Mouse (Mus musculus) R1 (cell line): Measurements from ENCODE around the gene Wdr5b.

Experiments used
- DNase-seq: peaks from one replicate; pipeline ENCODE4 v3.0.0-alpha.2; 2018; ENCODE audit warnings: low read depth, low spot score

The Wdr5b gene

DNA sequence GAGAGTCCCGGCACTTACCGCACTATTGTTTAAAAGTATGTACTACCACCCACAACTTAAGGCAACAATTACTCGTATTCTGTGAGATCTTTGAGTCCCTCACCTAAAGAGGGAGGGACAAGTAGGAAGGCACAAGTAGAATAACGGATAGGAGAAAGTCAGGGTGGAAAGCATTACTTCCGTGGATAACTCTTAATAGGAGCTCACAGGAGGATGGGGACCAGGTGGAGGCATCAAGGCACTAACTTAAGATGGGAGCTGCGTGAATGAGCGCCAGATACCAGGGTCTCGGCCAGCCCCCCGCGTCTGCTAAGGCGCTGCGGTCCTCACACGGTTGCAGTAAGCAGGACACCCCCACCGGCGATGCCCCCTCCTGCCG lies 30.1 kb downstream of the Wdr5b start:
- peak; percentile 78 for DNase-seq

- peak; percentile 94 for DNase-seq
Measured at GRCm38 (mm10) chr16:36071450-36072379, 30.7 kb downstream of the Wdr5b start, which contains the start of the genes Fam162a and Ccdc58. Gene Fam162a, minus strand, starts transcription at chr16:36071594. Gene Ccdc58, plus strand, starts transcription at chr16:36071685.

- no peak for DNase-seq
Measured at GRCm38 (mm10) chr16:36072410-36073011, 31.5 kb downstream of the Wdr5b start.

GRCm38 (mm10) chr16:36074772-36075171 lies 33.8 kb downstream of the Wdr5b start:
- no peak for DNase-seq

DNA sequence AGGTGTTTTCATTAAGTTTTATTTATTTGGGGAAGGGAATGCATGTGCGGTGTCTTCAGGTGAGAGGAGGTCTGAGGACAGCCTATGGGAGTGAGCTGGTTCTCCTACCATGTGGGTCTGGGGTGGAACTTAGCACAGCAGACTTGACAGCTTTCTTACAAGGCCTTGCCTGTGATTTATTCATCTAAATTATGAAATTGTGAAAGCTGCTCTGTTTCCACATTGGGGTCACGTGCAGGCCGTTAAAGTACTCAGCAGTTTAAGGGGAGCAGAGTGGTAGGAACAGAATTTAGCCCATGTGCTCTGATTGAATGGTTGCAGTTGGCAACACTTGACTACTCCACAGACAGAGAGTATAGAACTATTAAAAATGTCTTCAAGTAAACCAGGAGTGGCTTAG lies 38.9 kb downstream of the Wdr5b start:
- DNase-seq = no peak

GRCm38 (mm10) chr16:36087846-36088245 lies 46.9 kb downstream of the Wdr5b start:
- DNase-seq = no peak

DNA sequence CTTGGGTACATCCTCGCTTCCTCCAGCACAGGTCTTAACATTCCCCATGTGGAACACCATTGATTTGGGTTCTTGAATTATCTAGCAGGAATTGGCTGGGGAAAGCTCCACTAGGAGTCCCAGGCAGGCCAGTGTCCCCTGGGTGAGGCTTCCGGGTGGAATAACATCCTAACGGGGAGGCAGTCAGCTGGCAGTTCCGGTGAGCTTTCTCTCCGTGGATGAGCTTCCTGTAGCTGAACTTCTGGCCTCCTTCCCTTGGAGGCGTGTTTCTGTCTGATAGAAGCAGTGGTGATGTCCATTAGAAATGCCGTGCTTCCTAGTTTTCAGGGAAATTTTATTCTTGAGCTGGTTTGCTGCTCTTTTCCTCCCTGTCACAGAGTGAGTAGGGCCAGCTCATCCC lies 48.1 kb downstream of the Wdr5b start:
- peak; percentile 90 for DNase-seq

- DNase-seq = peak; percentile 63
Measured at GRCm38 (mm10) chr16:36089850-36090616, 49.0 kb downstream of the Wdr5b start.

DNA sequence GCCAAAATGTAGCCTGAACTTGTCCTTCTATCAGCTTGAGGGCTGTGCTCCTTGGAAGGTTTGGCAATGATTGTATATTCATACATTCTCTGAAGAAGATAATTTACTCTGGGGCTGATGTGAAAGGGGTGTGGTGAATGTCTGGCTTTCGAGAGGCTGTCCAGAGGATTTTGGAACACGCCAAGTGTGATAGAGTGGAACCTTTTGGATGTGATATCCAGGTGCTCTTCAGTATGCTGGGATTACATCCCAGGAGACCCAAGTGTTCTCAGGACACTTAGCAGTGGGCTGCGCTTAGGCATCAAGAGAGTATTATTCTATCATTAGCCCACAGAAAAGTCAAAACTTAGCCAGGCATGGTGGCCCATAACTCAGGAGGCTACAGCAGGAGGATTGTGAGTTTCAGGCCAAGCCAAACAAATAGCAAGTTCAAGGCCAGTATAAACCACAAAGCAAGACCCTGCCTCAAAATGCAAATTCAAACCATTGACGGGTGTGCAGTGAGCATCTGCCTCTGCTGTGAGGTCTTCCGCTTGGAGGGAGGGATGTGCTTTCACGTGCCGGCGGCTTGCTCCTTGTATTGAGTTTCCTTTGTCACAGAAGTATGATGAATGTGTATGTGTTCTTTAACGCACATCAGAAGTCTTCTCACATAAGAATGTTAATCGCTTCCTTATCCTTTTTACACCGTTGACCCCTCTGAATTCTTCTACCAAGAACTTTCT lies 50.0 kb downstream of the Wdr5b start:
- DNase-seq = peak; percentile 87
